Mouse (Mus musculus) kidney, embryonic 14.5 days (tissue): ENCODE results near the gene Ddah1. TPM values are rescaled to one million over a fixed set of nuclear protein-coding genes. Genes with fewer than 3 reads are reported as not detected.

Source experiments
- polyA plus RNA-seq: library from polyadenylated mRNA; unstranded; fragments of >200 nt; fragmentation: Nextera tagmentation; extraction: Ambion mirVana; gene quantifications from 2 replicates; pipeline ENCODE4 v1.2.1, GENCODE M21; 2014

Gene Ddah1
- polyA plus RNA-seq, 1 experiment from 2014 or later: 63.2 TPM

Other genes with a start within 250 kb of the Ddah1 start
- gene Znhit6, start 182.5 kb upstream of the Ddah1 start, polyA plus RNA-seq: 36.2 and 41.7 TPM in 2 replicates
- 22.4 and 30.9 TPM in 2 replicates for gene Ccn1, start 108.7 kb upstream of the Ddah1 start, polyA plus RNA-seq
- gene Bcl10, start 164.1 kb downstream of the Ddah1 start, polyA plus RNA-seq: 52.5 and 54.5 TPM in 2 replicates
- 55.7 and 63.5 TPM in 2 replicates for gene 2410004B18Rik, start 179.3 kb downstream of the Ddah1 start, polyA plus RNA-seq
- 2.3 and 2.6 TPM in 2 replicates for gene Syde2, start 229.2 kb downstream of the Ddah1 start, polyA plus RNA-seq